Mouse (Mus musculus) heart, postnatal 0 days (tissue): ENCODE measurements around the gene Stxbp3.

ENCODE experiments used
- CTCF ChIP-seq: IDR thresholded peaks from 2 replicates; pipeline ENCODE4 v1.5.1; 2016; ENCODE audit warnings: antibody characterized with exemption, control low read depth, low read depth
- EP300 ChIP-seq: IDR thresholded peaks from 2 replicates; pipeline ENCODE4 v1.6.1; 2016; ENCODE audit warnings: antibody characterized with exemption, low read depth

DNA sequence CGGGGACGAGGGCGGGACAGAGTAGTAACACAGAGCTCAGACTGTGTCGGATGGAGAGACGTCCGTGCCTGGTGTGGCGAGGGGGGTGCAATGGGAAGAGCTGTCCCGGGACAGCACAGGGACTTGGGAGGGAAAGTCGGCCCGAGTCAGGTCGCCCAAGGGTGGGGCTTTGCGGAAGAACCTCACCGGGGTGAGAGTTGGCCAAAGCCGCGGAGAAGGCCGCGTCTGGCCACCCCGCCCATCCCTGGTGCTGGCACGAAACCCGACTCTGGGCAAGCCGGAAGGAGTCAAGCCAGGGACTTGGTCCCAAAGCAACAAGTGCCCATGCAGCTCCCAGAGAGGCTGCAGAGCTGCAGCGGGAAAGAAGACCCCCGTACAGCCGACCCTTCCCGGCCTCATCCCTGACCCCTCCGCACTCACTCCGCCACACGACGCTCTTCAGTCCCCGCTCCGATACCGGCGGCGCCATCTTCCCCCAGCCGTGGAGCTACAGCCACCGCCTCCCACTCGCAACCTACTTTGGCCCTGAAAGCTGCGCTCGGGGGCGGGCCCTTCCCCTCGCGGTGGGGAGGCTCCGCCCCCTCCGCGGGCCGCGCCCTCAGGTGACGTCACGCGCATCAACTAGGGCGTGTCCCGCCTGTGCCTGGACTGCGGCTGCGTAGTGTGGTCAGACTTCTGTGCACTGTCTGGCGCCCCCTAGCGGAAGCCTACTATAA, at the start of gene Stxbp3:
- peak; percentile 93 for TF ChIP-seq CTCF
- TF ChIP-seq EP300, result no peak
